Mouse (Mus musculus): ENCODE results near the gene Otulin.

DNA sequence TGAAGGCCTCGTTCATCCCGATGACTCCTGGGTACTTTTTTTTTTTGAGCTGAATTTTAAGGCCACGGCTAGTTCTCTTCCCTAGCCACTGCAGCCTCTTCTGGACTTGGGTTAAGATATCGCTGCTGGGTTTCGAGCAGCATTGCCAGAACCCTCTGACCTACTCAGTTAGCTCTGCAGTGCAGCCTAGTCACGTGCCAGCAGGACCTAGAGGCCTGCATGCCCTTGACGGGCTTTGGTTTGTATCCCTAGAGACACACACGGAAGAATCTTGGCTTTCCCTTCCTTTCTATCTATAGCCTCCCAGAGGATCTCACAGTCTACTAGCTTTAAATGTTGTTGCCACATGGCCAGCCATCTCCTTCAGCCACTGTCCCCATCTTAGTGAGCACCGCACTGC lies 90.7 kb downstream of the Otulin start:
- TF ChIP-seq CTCF (IDR thresholded peaks at IDR 0.05) (no peak), EP300 (IDR thresholded peaks at IDR 0.05; ENCODE audit: insufficient read depth, low read depth, low read length) (peak; percentile 83; the same call in 1 of the 2 replicates)

Measured in heart, adult 2 months (tissue).